Mouse (Mus musculus) adrenal gland, adult 18-20 months (tissue): ENCODE results near the gene Tmem17. TPM values are rescaled to one million over a fixed set of nuclear protein-coding genes. Genes with fewer than 3 reads are reported as not detected.

Source experiments
- DNase-seq, 2 experiments: peaks; one replicate each; pipeline ENCODE4 v3.0.0; 2021 to 2022; ENCODE audit warnings: low spot score in 2 of 2
- total RNA-seq, 2 experiments: library from RNA; stranded (reverse); gene quantifications; 1 replicate in 1 of 2; 2 replicates in 1 of 2; pipeline ENCODE4 v1.2.3; 2021

The Tmem17 gene
- total RNA-seq, 2 experiments from 2014 or later = 1.9 to 2.0 TPM

- no peak for DNase-seq
These were observed 52.8 kb downstream of the Tmem17 start for GRCm38 (mm10) chr11:22564676-22565075.

Other genes starting within 250 kb of the Tmem17 start
- 10 to 100 TPM; 15.1 to 17.4 TPM for gene Ehbp1, start 169.8 kb upstream of the Tmem17 start, total RNA-seq